Mouse (Mus musculus) C2C12 (cell line): ENCODE measurements at regions not wholly inside any gene's neighbourhood (a gene's known extent, or its start where the extent isn't known, plus 50 kb on each side); places are given as distances from the start of the nearest gene placed in this dataset.

Experiments
- CTCF ChIP-seq: IDR thresholded peaks from one replicate; pipeline ENCODE4 v1.5.1; 2011; ENCODE audit not compliant: control insufficient read depth, insufficient read depth, insufficient read length
- MAX ChIP-seq: IDR thresholded peaks from one replicate; pipeline ENCODE4 v1.6.1; 2011; ENCODE audit warnings: mild to moderate bottlenecking, control low read depth
- MYOG ChIP-seq: IDR thresholded peaks from one replicate; pipeline ENCODE4 v1.6.1; 2011; ENCODE audit not compliant: control insufficient read depth, insufficient read length; ENCODE audit errors: extremely low read depth
- USF1 ChIP-seq: IDR thresholded peaks from one replicate; pipeline ENCODE4 v1.6.1; 2011; ENCODE audit warnings: low read depth, mild to moderate bottlenecking, control low read depth, moderate library complexity

- TF ChIP-seq MYOG (no peak), CTCF (no peak), USF1 (no peak), MAX (no peak)
Measured at GRCm38 (mm10) chr13:60491948-60492464, 109.7 kb upstream of the Dapk1 start.
